Mouse (Mus musculus) naive thymus-derived CD4-positive, alpha-beta T cell, adult 2 months (primary cell): ENCODE results near the gene Gm3633.
"Not testable (repeated sequence)": the region's sequence is repeated elsewhere in the genome, so short reads cannot be mapped to it uniquely, and the experiment has no call there.

Experiments used
- DNase-seq: peaks from one replicate; pipeline ENCODE4 v3.0.0-alpha.2; 2011; ENCODE audit warnings: low read depth

The Gm3633 gene

GRCm38 (mm10) chr14:42641817-42642216 lies at the start of gene Gm3633:
TSS of gene Gm3633 (minus strand) at chr14:42641917.
- DNase-seq, result not testable (repeated sequence)

DNA sequence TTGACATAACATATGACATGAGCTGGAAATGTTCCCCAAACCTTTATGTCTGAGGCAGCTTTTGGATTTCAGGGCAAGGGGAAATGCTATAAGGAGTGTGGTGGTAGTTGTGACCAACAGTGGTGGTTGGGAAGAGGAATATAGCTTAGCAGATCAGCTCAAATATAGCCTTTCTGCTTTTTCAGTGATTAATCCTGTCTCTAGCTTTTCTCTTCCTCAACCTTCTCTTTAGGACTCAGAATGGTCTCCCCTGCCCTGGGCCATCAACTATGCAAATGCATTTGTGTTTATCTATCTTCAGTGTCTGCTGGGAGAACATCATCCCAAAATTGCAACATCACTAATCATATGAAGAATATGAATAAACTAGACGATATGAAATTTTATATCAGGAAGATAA lies 13.9 kb upstream of the Gm3633 start, which contains the start of gene Gm10378:
TSS of gene Gm10378 (plus strand) at position 301 of the 400 bp plus-strand sequence.
- DNase-seq, result not testable (repeated sequence)

DNA sequence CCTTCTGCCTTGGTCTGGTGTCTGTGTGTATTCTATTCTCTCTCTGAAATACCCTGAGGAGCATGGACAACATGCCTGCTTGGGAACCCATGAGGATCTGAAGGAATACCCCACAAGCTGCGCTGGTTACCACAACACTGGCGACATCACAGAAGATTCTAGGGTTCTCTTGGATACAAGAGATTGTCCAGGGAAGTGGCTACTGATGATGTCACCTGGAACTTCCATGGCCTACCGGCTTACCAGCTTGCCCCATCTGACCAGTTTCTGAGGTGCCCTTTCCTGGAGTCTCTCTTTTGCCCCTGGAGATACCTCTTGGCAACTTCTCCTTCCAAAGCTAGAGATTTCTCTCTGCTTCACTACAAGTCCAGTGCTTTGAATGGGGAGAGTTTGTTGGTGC lies 41.9 kb downstream of the Gm3633 start, which contains the start of gene Gm17124:
TSS of gene Gm17124 (minus strand) at position 101 of the 400 bp plus-strand sequence.
- DNase-seq, result not testable (repeated sequence)
